In the genomic region with DNA sequence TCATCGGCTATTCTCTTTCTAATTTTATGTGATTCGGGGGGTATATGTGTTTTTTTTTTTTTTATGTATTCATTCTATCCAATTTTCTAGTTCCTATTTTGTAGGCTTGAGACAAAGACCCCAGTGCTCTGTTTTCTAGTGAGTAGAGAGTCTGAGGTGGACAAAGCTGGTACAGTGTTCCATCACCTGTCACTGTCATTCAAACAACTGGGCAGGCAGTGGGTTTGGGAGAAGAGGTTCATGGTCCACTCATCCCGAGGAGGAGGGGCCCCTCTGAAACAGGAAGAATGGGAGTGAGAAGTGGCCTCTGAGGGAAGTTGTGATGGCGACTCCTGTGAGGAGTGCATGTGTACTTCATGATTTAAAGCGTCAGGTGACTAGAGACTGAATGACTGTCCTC, we compare ENCODE assay signal across 21 mouse cellular contexts. TPM values are rescaled to one million over a fixed set of nuclear protein-coding genes. Genes with fewer than 3 reads are reported as not detected.
DNase-seq lines count a peak whose midpoint lies in the region; ATAC-seq and TF ChIP-seq lines count a peak whose summit lies in the region.
"Had no signal": no experiment of that assay in that cellular context is flagged by ENCODE, and none has a peak within 500 bp of the region (broad histone marks: within the 10 kb centered on the region; RNA-seq: fewer than 3 reads in every experiment).

No protein-coding gene starts in this region.

- no peak overlapping the region for H3K27ac ChIP-seq in hindbrain, postnatal 0 days

- 83% methylated on average over 5 of the region's 5 CpGs for WGBS in hindbrain, postnatal 0 days

- TF ChIP-seq CTCF in C2C12 (IDR thresholded peaks at IDR 0.05; ENCODE audit: control insufficient read depth, insufficient read depth, insufficient read length), result no peak
- no peak for TF ChIP-seq CTCF in hindbrain, postnatal 0 days (IDR thresholded peaks at IDR 0.05; ENCODE audit: low read depth)

- no peaks in the 10 kb centered on the region for H3K27me3 ChIP-seq in C2C12 (ENCODE audit: control insufficient read depth, insufficient read depth, insufficient read length)
- no peaks in the 10 kb centered on the region for H3K27me3 ChIP-seq in myocyte (ENCODE audit: control insufficient read depth, insufficient read depth, insufficient read length)
- H3K27me3 ChIP-seq in hindbrain, postnatal 0 days (ENCODE audit: insufficient read depth, low read length), result no peaks in the 10 kb centered on the region

- no peaks in the 10 kb centered on the region for H3K9me3 ChIP-seq in hindbrain, postnatal 0 days (ENCODE audit: low read length)
- H3K9me3 ChIP-seq: G1E had no signal

- ATAC-seq in hindbrain, postnatal 0 days, result no peak
- ATAC-seq: activated CD4-positive, CD25-positive, alpha-beta regulatory T cell, adult 4 months; CD4-positive, CD25-positive, alpha-beta regulatory T cell, adult 4 months; Patski had no signal

- H3ac ChIP-seq in C2C12 (ENCODE audit: control insufficient read depth, insufficient read length, low read depth) (no peak overlapping the region), myocyte (ENCODE audit: control insufficient read depth, insufficient read length) (no peak overlapping the region)

- H3K4me3 ChIP-seq in C2C12 (ENCODE audit: insufficient read depth, poor library complexity, severe bottlenecking) (no peak overlapping the region), myocyte (no peak overlapping the region)
- no peak overlapping the region for H3K4me3 ChIP-seq in hindbrain, postnatal 0 days (ENCODE audit: low read length)

- no peak for DNase-seq in hindbrain, postnatal 0 days (ENCODE audit: low spot score)
- no peak for DNase-seq in heart, adult 18-20 months
- DNase-seq: adrenal gland, adult 2 months; adrenal gland, adult 8-10 months; adrenal gland, postnatal 10 days; adrenal gland, postnatal 14 days; adrenal gland, postnatal 25 days; adrenal gland, postnatal 36 days; B cell, adult 2 months; cerebellum, adult 11 months; cerebellum, adult 11-12 months; cerebellum, adult 18-20 months; cerebellum, adult 2 months had no signal

- peak overlapping the region; percentile 14 for H3K4me2 ChIP-seq in myocyte (ENCODE audit: low read depth)
- H3K4me2 ChIP-seq in hindbrain, postnatal 0 days (ENCODE audit: low read depth, low read length), result no peak overlapping the region

- H3K36me3 ChIP-seq in C2C12 (ENCODE audit: control insufficient read depth, insufficient read depth), result no peaks in the 10 kb centered on the region
- no peaks in the 10 kb centered on the region for H3K36me3 ChIP-seq in myocyte (ENCODE audit: control insufficient read depth, insufficient read depth)
- no peaks in the 10 kb centered on the region for H3K36me3 ChIP-seq in hindbrain, postnatal 0 days (ENCODE audit: insufficient read depth, low read length)
- H3K36me3 ChIP-seq: G1E had no signal

- H3K79me3 ChIP-seq in C2C12 (ENCODE audit: low read depth), result no peaks in the 10 kb centered on the region

- no peaks in the 10 kb centered on the region for H3K4me1 ChIP-seq in hindbrain, postnatal 0 days (ENCODE audit: insufficient read depth, low read length)

- no peak overlapping the region for H3K9ac ChIP-seq in hindbrain, postnatal 0 days (replicated peaks; ENCODE audit: low read length)

- no peak for TF ChIP-seq POLR2A in myocyte (IDR thresholded peaks at IDR 0.05; ENCODE audit: insufficient read length, low read depth)

- H3K79me2 ChIP-seq in C2C12 (ENCODE audit: control insufficient read depth, insufficient read depth) (no peaks in the 10 kb centered on the region), myocyte (ENCODE audit: control insufficient read depth, insufficient read depth) (no peaks in the 10 kb centered on the region)

TF ChIP-seq in C2C12, 6 proteins besides CTCF, POLR2A, EP300 and RAD21:
- TF ChIP-seq MAX (IDR thresholded peaks at IDR 0.05), result no peak
- TF ChIP-seq CEBPB (IDR thresholded peaks at IDR 0.05; ENCODE audit: low read depth), result no peak
- TF ChIP-seq MYOG (IDR thresholded peaks at IDR 0.05; ENCODE audit: control insufficient read depth, extremely low read depth, insufficient read length), result no peak
- TF ChIP-seq MYOD1 (IDR thresholded peaks at IDR 0.05; ENCODE audit: control insufficient read depth, insufficient read length, low read depth), result peak; percentile 93
- no peak for TF ChIP-seq FOSL1 (IDR thresholded peaks at IDR 0.05; ENCODE audit: insufficient read depth, low read length, poor library complexity, severe bottlenecking)
- no peak for TF ChIP-seq USF1 (IDR thresholded peaks at IDR 0.05; ENCODE audit: low read depth)

TF ChIP-seq in myocyte, 11 proteins besides CTCF, POLR2A, EP300 and RAD21:
- TF ChIP-seq TCF12 (IDR thresholded peaks at IDR 0.05; ENCODE audit: insufficient read depth, poor library complexity, severe bottlenecking) (no peak), MYOG (IDR thresholded peaks at IDR 0.05; ENCODE audit: control insufficient read depth in 1 of 3, insufficient read depth in 1 of 3, insufficient read length in 2 of 3, low read depth in 2 of 3) (peak in 1 of 3 experiments; percentile 46), MYOD1 (IDR thresholded peaks at IDR 0.05; ENCODE audit: control insufficient read depth in 1 of 3, insufficient read length in 2 of 3, low read depth in 2 of 3) (peak in 2 of 3 experiments; percentile 91 to 95), TCF3 (IDR thresholded peaks at IDR 0.05; ENCODE audit: insufficient read length, low read depth) (peak; percentile 32)

RNA-seq across cellular contexts. Expression of a gene that starts 26.2 kb away (rescaled TPM):
- polyA plus RNA-seq in C2C12 (2012; fragmentation: generic; extraction: Trizol) (not detected), myocyte (2012; fragmentation: generic; extraction: Trizol) (0.01 TPM)
- total RNA-seq in hindbrain, postnatal 0 days (2014; rRNA removed), result 1.6 and 2.2 TPM in 2 replicates
- polyA plus RNA-seq in hindbrain, postnatal 0 days (2015; fragmentation: Nextera tagmentation; extraction: Ambion mirVana), result 0.30 and 0.34 TPM in 2 replicates
- total RNA-seq in heart, adult 18-20 months (2021), result 10 to 100 TPM; 14.1 to 14.9 TPM
- total RNA-seq: CH12.LX, MEL had no signal
- polyA plus RNA-seq: activated CD4-positive, CD25-positive, alpha-beta regulatory T cell, adult 4 months; G1E had no signal
